In genomic region chr4:45011581-45012104, GRCm38 (mm10) we compare ENCODE assay signal across 8 mouse cellular contexts. TPM values are rescaled to one million over a fixed set of nuclear protein-coding genes. Genes with fewer than 3 reads are reported as not detected.
DNase-seq lines count a peak whose midpoint lies in the region; ATAC-seq and TF ChIP-seq lines count a peak whose summit lies in the region.

No protein-coding gene starts in this region.

- peak overlapping the region; percentile 77 for H3K4me3 ChIP-seq in forebrain, embryonic 14.5 days (ENCODE audit: low read depth, low read length)
- peak overlapping the region; percentile 64 for H3K4me3 ChIP-seq in hindbrain, embryonic 15.5 days
- peak overlapping the region; percentile 71 for H3K4me3 ChIP-seq in lung, adult 2 months (replicated peaks; ENCODE audit: extremely low read depth, low read depth, low read length)

- intact Hi-C loops in left cerebral cortex, postnatal 14 days (cut with DNase I): loop anchor here (5.0 kb wide), 1 partner anchor 39 kb away; no protein-coding TSS in a partner anchor

- ATAC-seq in forebrain, embryonic 14.5 days: peak; percentile 74
- peak; percentile 73 for ATAC-seq in hindbrain, embryonic 15.5 days (ENCODE audit: low FRiP score, low read depth)

- H3K9me3 ChIP-seq in forebrain, embryonic 14.5 days (replicated peaks; ENCODE audit: control insufficient read depth, low read length): no peaks in the 10 kb centered on the region
- no peaks in the 10 kb centered on the region for H3K9me3 ChIP-seq in hindbrain, embryonic 15.5 days

- TF ChIP-seq POLR2A in lung, adult 2 months (IDR thresholded peaks at IDR 0.05; ENCODE audit: borderline replicate concordance, extremely low read depth, low read depth, low read length): no peak; the same call in 1 of the 2 replicates

- H3K27me3 ChIP-seq in forebrain, embryonic 14.5 days (replicated peaks; ENCODE audit: control insufficient read depth, insufficient read depth, low read length): no peaks in the 10 kb centered on the region
- H3K27me3 ChIP-seq in hindbrain, embryonic 15.5 days: no peaks in the 10 kb centered on the region

- no peaks in the 10 kb centered on the region for H3K36me3 ChIP-seq in forebrain, embryonic 14.5 days (ENCODE audit: control insufficient read depth, insufficient read depth, low read length)
- no peaks in the 10 kb centered on the region for H3K36me3 ChIP-seq in hindbrain, embryonic 15.5 days

- H3K4me2 ChIP-seq in forebrain, embryonic 14.5 days (ENCODE audit: low read length): peak overlapping the region; percentile 72
- peak overlapping the region; percentile 75 for H3K4me2 ChIP-seq in hindbrain, embryonic 15.5 days

- H3K9ac ChIP-seq in forebrain, embryonic 14.5 days (ENCODE audit: low read length): peak overlapping the region; percentile 93
- peak overlapping the region; percentile 83 for H3K9ac ChIP-seq in hindbrain, embryonic 15.5 days

- WGBS in forebrain, embryonic 14.5 days: under 1% methylated on average over 31 of the region's 31 CpGs
- WGBS in hindbrain, embryonic 15.5 days: under 1% methylated on average over 31 of the region's 31 CpGs
- WGBS in lung, adult 2 months: under 1% methylated on average over 30 of the region's 31 CpGs

- H3K4me1 ChIP-seq in forebrain, embryonic 14.5 days (ENCODE audit: control insufficient read depth, insufficient read depth, low read length): peaks cover 20% of the 10 kb centered on the region
- H3K4me1 ChIP-seq in hindbrain, embryonic 15.5 days (replicated peaks): peaks cover 26% of the 10 kb centered on the region
- peaks cover 7% of the 10 kb centered on the region for H3K4me1 ChIP-seq in lung, adult 2 months (ENCODE audit: control insufficient read depth, insufficient read depth, low read length)

- no peak for TF ChIP-seq CTCF in lung, adult 2 months (IDR thresholded peaks at IDR 0.05; ENCODE audit: insufficient read depth, low read length)

- peak overlapping the region; percentile 95 for H3K27ac ChIP-seq in forebrain, embryonic 14.5 days (ENCODE audit: low read depth, low read length)
- peak overlapping the region; percentile 97 for H3K27ac ChIP-seq in hindbrain, embryonic 15.5 days (replicated peaks)

- DNase-seq in left cerebral cortex, postnatal 14 days (ENCODE audit: low spot score in 2 of 2): peak; percentile 42 to 46
- no peak for DNase-seq in left cerebral cortex, adult 11 months (ENCODE audit: low spot score)
- DNase-seq in adrenal gland, postnatal 14 days: peak; percentile 87
- DNase-seq in forebrain, embryonic 14.5 days (ENCODE audit: low spot score): no peak
- no peak for DNase-seq in lung, adult 2 months
- DNase-seq in skeletal muscle tissue, adult 2 months (ENCODE audit: low read depth, low spot score): peak; percentile 49
- no peak for DNase-seq in embryo, embryonic 11 days

RNA-seq across cellular contexts. Expression of gene Zbtb5, which starts 0.6 kb away (rescaled TPM):
- 10 to 100 TPM; 10.9 to 12.3 TPM for total RNA-seq in left cerebral cortex, postnatal 14 days (2021)
- 12.0 and 13.6 TPM in 2 replicates for total RNA-seq in adrenal gland, postnatal 14 days (2021)
- polyA plus RNA-seq in forebrain, embryonic 14.5 days (2014; fragmentation: Nextera tagmentation; extraction: Ambion mirVana): 48.9 and 52.0 TPM in 2 replicates
- polyA plus RNA-seq in hindbrain, embryonic 15.5 days (2015; fragmentation: Nextera tagmentation; extraction: Ambion mirVana): 39.6 and 41.7 TPM in 2 replicates
- polyA plus RNA-seq in lung, adult 2 months (2012; rRNA removed): 8.5 and 12.5 TPM in 2 replicates

RNA-seq across cellular contexts. Expression of gene Polr1e, which starts 6.7 kb away (rescaled TPM):
- total RNA-seq in left cerebral cortex, postnatal 14 days (2021): 10 to 100 TPM; 16.1 to 17.5 TPM
- 15.0 and 18.2 TPM in 2 replicates for total RNA-seq in adrenal gland, postnatal 14 days (2021)
- 35.3 and 38.7 TPM in 2 replicates for polyA plus RNA-seq in forebrain, embryonic 14.5 days (2014; fragmentation: Nextera tagmentation; extraction: Ambion mirVana)
- 33.9 and 36.7 TPM in 2 replicates for polyA plus RNA-seq in hindbrain, embryonic 15.5 days (2015; fragmentation: Nextera tagmentation; extraction: Ambion mirVana)
- polyA plus RNA-seq in lung, adult 2 months (2012; rRNA removed): 2.2 and 3.8 TPM in 2 replicates

RNA-seq across cellular contexts. Expression of gene Grhpr, which starts 30.4 kb away (rescaled TPM):
- 10 to 100 TPM; 13.7 to 17.2 TPM for total RNA-seq in left cerebral cortex, postnatal 14 days (2021)
- total RNA-seq in adrenal gland, postnatal 14 days (2021): 153 and 188 TPM in 2 replicates
- 17.9 and 21.1 TPM in 2 replicates for polyA plus RNA-seq in forebrain, embryonic 14.5 days (2014; fragmentation: Nextera tagmentation; extraction: Ambion mirVana)
- polyA plus RNA-seq in hindbrain, embryonic 15.5 days (2015; fragmentation: Nextera tagmentation; extraction: Ambion mirVana): 27.0 and 29.2 TPM in 2 replicates
- polyA plus RNA-seq in lung, adult 2 months (2012; rRNA removed): 28.2 and 29.8 TPM in 2 replicates

Comparison
In these comparisons a context has a peak if more than half of its experiments do, and no peak if none do; other contexts are left out.
1. DNase-seq: peak in left cerebral cortex, postnatal 14 days (2 of 2), adrenal gland, postnatal 14 days (single experiment) and skeletal muscle tissue, adult 2 months (single experiment); none in left cerebral cortex, adult 11 months (single experiment), forebrain, embryonic 14.5 days (single experiment), lung, adult 2 months (single experiment) and embryo, embryonic 11 days (single experiment).
2. Peak in every context shown above with its lines, with median percentiles within 50 percentile points of each other: H3K4me3 ChIP-seq.